Mouse (Mus musculus) MEL (cell line): ENCODE data around the gene Iqgap3.

ENCODE experiments used
- MAX ChIP-seq: IDR thresholded peaks from 2 replicates; pipeline ENCODE4 v1.6.1; 2011; ENCODE audit warnings: low read length, improper control_type of control experiment
- NELFE ChIP-seq: IDR thresholded peaks from 2 replicates; pipeline ENCODE4 v1.6.1; 2011; ENCODE audit warnings: low read depth, low read length, improper control_type of control experiment

DNA sequence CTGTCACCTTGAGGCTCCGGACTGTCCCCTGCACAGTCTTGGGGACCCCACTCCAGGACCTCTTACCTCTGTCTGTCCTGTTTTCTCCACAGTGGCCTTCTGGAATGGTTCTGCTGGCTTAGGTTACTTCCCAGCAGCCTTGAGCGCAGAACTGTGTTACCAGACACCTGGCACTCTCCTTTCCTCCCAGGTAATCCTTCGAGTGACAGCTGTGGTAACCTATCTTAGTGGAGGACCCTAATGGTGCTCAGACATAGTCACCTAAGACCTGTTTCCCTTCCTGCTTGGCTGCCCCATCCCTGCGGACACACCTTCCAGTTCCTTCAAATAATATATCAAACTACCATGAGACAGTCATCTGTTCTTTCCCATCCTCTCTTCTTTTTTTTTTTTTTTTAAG is 3.6 kb upstream of the Iqgap3 start, which contains the start of gene Ttc24:
- no peak for TF ChIP-seq MAX
- TF ChIP-seq NELFE: no peak
